Comparison of ENCODE assay signal across 16 mouse cellular contexts in genomic region chr6:100292411-100292810, GRCm38 (mm10). TPM values are rescaled to one million over a fixed set of nuclear protein-coding genes. Genes with fewer than 3 reads are reported as not detected.
DNase-seq lines count a peak whose midpoint lies in the region; ATAC-seq lines count a peak whose summit lies in the region.
"Had no signal": no experiment of that assay in that cellular context is flagged by ENCODE, and none has a peak within 500 bp of the region (broad histone marks: within the 10 kb centered on the region; RNA-seq: fewer than 3 reads in every experiment).

No protein-coding gene starts in this region.

- H3K4me2 ChIP-seq in hindbrain, embryonic 16.5 days (ENCODE audit: low read length) = no peak overlapping the region
- H3K4me2 ChIP-seq: embryonic facial prominence, embryonic 12.5 days; forebrain, embryonic 12.5 days; hindbrain, embryonic 13.5 days; limb, embryonic 13.5 days; midbrain, embryonic 13.5 days had no signal

- 83% methylated on average over 6 of the region's 6 CpGs for WGBS in hindbrain, embryonic 16.5 days

- no peak overlapping the region for H3K4me3 ChIP-seq in hindbrain, embryonic 16.5 days (ENCODE audit: low read length)
- H3K4me3 ChIP-seq: embryonic facial prominence, embryonic 12.5 days; forebrain, embryonic 12.5 days; hindbrain, embryonic 13.5 days; limb, embryonic 13.5 days; midbrain, embryonic 13.5 days had no signal

- H3K27ac ChIP-seq in hindbrain, embryonic 16.5 days (ENCODE audit: low read depth, low read length) = no peak overlapping the region
- H3K27ac ChIP-seq: embryonic facial prominence, embryonic 12.5 days; forebrain, embryonic 12.5 days; hindbrain, embryonic 13.5 days; limb, embryonic 13.5 days; midbrain, embryonic 13.5 days; stomach, postnatal 0 days had no signal

- no peaks in the 10 kb centered on the region for H3K9me3 ChIP-seq in hindbrain, embryonic 16.5 days (ENCODE audit: control insufficient read depth, low read length)
- H3K9me3 ChIP-seq: embryonic facial prominence, embryonic 12.5 days; forebrain, embryonic 12.5 days; hindbrain, embryonic 13.5 days; midbrain, embryonic 13.5 days had no signal

- DNase-seq in layer of hippocampus, adult 11-12 months (ENCODE audit: low spot score) = peak; percentile 20
- DNase-seq in layer of hippocampus, adult 9-10 months (ENCODE audit: low spot score) = no peak
- DNase-seq in layer of hippocampus, adult 8-10 months (ENCODE audit: low spot score in 2 of 2) = peak; percentile 42 to 43
- peak; percentile 42 to 43 for DNase-seq in left cerebral cortex, postnatal 36 days (ENCODE audit: low spot score in 2 of 2)
- no peak for DNase-seq in urinary bladder, adult 18-20 months (ENCODE audit: low spot score in 2 of 2)
- DNase-seq in adipocyte (ENCODE audit: low spot score) = no peak
- DNase-seq: cerebellum, adult 8-10 months; kidney, adult 18-20 months; lung, postnatal 4 days had no signal

- ATAC-seq in hindbrain, embryonic 16.5 days = no peak
- ATAC-seq: midbrain, embryonic 13.5 days had no signal

- no peaks in the 10 kb centered on the region for H3K36me3 ChIP-seq in hindbrain, embryonic 16.5 days (ENCODE audit: control insufficient read depth, insufficient read depth, low read length)
- H3K36me3 ChIP-seq: embryonic facial prominence, embryonic 12.5 days; forebrain, embryonic 12.5 days; hindbrain, embryonic 13.5 days; limb, embryonic 13.5 days; midbrain, embryonic 13.5 days had no signal

- H3K9ac ChIP-seq in hindbrain, embryonic 16.5 days (ENCODE audit: low read depth, low read length) = no peak overlapping the region
- H3K9ac ChIP-seq: embryonic facial prominence, embryonic 12.5 days; forebrain, embryonic 12.5 days; hindbrain, embryonic 13.5 days; limb, embryonic 13.5 days; midbrain, embryonic 13.5 days had no signal

- H3K4me1 ChIP-seq in hindbrain, embryonic 16.5 days (ENCODE audit: control insufficient read depth, insufficient read depth, low read depth, low read length) = peaks cover 6% of the 10 kb centered on the region

- intact Hi-C loops in left cerebral cortex, postnatal 36 days (cut with DNase I) = no loop called here

- H3K27me3 ChIP-seq in hindbrain, embryonic 16.5 days (replicated peaks; ENCODE audit: control insufficient read depth, insufficient read depth, low read length) = peaks cover 7% of the 10 kb centered on the region

RNA-seq across cellular contexts. Expression of gene Rybp, which starts 5.1 kb away (rescaled TPM):
- total RNA-seq in layer of hippocampus, adult 8-10 months (2022) = 10 to 100 TPM; 45.7 to 51.8 (median 48.0) TPM
- total RNA-seq in left cerebral cortex, postnatal 36 days (2021) = 10 to 100 TPM; 53.7 to 54.9 TPM
- 14.2 and 17.3 TPM in 2 replicates for polyA plus RNA-seq in hindbrain, embryonic 16.5 days (2015; fragmentation: Nextera tagmentation; extraction: Ambion mirVana)

Comparison
In these comparisons a context has a peak if more than half of its experiments do, and no peak if none do; other contexts are left out.
1. DNase-seq: peak in layer of hippocampus, adult 11-12 months (single experiment), layer of hippocampus, adult 8-10 months (2 of 2) and left cerebral cortex, postnatal 36 days (2 of 2); none in layer of hippocampus, adult 9-10 months (single experiment), urinary bladder, adult 18-20 months (0 of 2) and adipocyte (single experiment).